Mouse (Mus musculus) C2C12 (cell line): ENCODE measurements at regions not wholly inside any gene's neighbourhood (a gene's known extent, or its start where the extent isn't known, plus 50 kb on each side); places are given as distances from the start of the nearest gene placed in this dataset.

Experiments used
- CTCF ChIP-seq: IDR thresholded peaks from one replicate; pipeline ENCODE4 v1.5.1; 2011; ENCODE audit not compliant: control insufficient read depth, insufficient read depth, insufficient read length
- MAX ChIP-seq: IDR thresholded peaks from one replicate; pipeline ENCODE4 v1.6.1; 2011; ENCODE audit warnings: mild to moderate bottlenecking, control low read depth
- MYOD1 ChIP-seq: IDR thresholded peaks from one replicate; pipeline ENCODE4 v1.6.1; 2011; ENCODE audit warnings: low read depth; ENCODE audit not compliant: control insufficient read depth, insufficient read length
- MYOG ChIP-seq: IDR thresholded peaks from one replicate; pipeline ENCODE4 v1.6.1; 2011; ENCODE audit not compliant: control insufficient read depth, insufficient read length; ENCODE audit errors: extremely low read depth
- USF1 ChIP-seq: IDR thresholded peaks from one replicate; pipeline ENCODE4 v1.6.1; 2011; ENCODE audit warnings: low read depth, mild to moderate bottlenecking, control low read depth, moderate library complexity

DNA sequence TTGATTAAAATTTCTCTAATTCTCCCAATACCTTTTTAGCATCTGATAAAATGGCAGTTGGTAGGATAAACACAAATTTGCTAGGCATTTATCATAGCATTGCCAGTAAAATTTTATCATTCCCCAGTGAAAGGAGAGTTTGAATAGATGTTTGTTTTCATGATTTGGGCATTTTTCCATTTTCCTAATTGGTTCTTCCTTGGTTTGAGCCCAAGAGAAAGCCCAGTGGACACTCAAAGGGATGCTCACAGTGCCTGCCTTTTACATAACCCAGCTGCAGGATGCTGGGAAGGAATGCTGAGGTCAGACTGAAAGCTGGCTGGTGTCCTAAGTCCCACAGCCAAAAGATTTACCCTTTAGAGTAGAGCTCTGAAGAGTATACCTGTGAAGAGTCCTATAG lies 95.4 kb upstream of the Ogfrl1 start:
- TF ChIP-seq CTCF (no peak), MAX (no peak), MYOG (no peak), MYOD1 (no peak), USF1 (no peak)
